Mouse (Mus musculus) neural tube, embryonic 11.5 days (tissue): Measurements from ENCODE around the gene Gm28044. TPM values are rescaled to one million over a fixed set of nuclear protein-coding genes. Genes with fewer than 3 reads are reported as not detected.
"Not testable (repeated sequence)": the region's sequence is repeated elsewhere in the genome, so short reads cannot be mapped to it uniquely, and the experiment has no call there.

ENCODE experiments used
- ATAC-seq: fragments of 200-750 bp; cut with Nextera tagmentation; 2 replicates; pipeline ENCODE4 v1.8.0; 2017; ENCODE audit warnings: moderate number of reproducible peaks, mild to moderate bottlenecking, moderate TSS enrichment, moderate library complexity; ENCODE audit not compliant: insufficient read depth, low FRiP score, low TSS enrichment
- DNase-seq: peaks from one replicate; pipeline ENCODE4 v3.0.0-alpha.2; 2015; ENCODE audit warnings: low spot score
- H3K27ac ChIP-seq: fragments of 300-500 bp; sonication (generic); 2 replicates; pipeline ENCODE4 v1.5.1; 2014; ENCODE audit warnings: low read depth, mild to moderate bottlenecking, low read length
- H3K27me3 ChIP-seq: fragments of 300-500 bp; sonication (generic); 2 replicates; pipeline ENCODE4 v1.6.1; 2014; ENCODE audit warnings: mild to moderate bottlenecking, low read length, mixed read lengths; ENCODE audit not compliant: control insufficient read depth, insufficient read depth
- H3K36me3 ChIP-seq: fragments of 300-500 bp; sonication (generic); 2 replicates; pipeline ENCODE4 v1.6.1; 2014; ENCODE audit warnings: mild to moderate bottlenecking, low read length, moderate library complexity, mixed read lengths; ENCODE audit not compliant: control insufficient read depth, insufficient read depth
- H3K4me1 ChIP-seq: fragments of 300-500 bp; sonication (generic); 2 replicates; pipeline ENCODE4 v1.6.1; 2014; ENCODE audit warnings: low read length, mixed read lengths; ENCODE audit not compliant: control insufficient read depth, insufficient read depth
- H3K4me2 ChIP-seq: fragments of 300-500 bp; sonication (generic); 2 replicates; pipeline ENCODE4 v1.6.1; 2014; ENCODE audit warnings: low read depth, mild to moderate bottlenecking, moderate library complexity
- H3K4me3 ChIP-seq: fragments of 300-500 bp; sonication (generic); 2 replicates; pipeline ENCODE4 v1.5.1; 2014; ENCODE audit warnings: low read depth, low read length
- H3K9ac ChIP-seq: fragments of 300-500 bp; sonication (generic); 2 replicates; pipeline ENCODE4 v1.6.1; 2014; ENCODE audit warnings: mild to moderate bottlenecking, low read length
- H3K9me3 ChIP-seq: fragments of 300-500 bp; sonication (generic); 2 replicates; pipeline ENCODE4 v1.6.1; 2016; ENCODE audit warnings: low read length; ENCODE audit not compliant: control insufficient read depth
- WGBS: fragments of 180-500 bp; shearing (Covaris S2); extraction: QIAGEN DNeasy Blood & Tissue Kit; methylation state at CpG from one replicate; pipeline ENCODE4 v1.1.7; 2014; 5-methylcytosine and 5-hydroxymethylcytosine counted together
- polyA plus RNA-seq: library from polyadenylated mRNA; unstranded; fragments of >200 nt; fragmentation: Nextera tagmentation; extraction: Ambion mirVana; gene quantifications from 2 replicates; pipeline ENCODE4 v1.2.1, GENCODE M21; 2014

The Gm28044 gene
- polyA plus RNA-seq, 1 experiment from 2014 or later = 0.68 TPM

DNA sequence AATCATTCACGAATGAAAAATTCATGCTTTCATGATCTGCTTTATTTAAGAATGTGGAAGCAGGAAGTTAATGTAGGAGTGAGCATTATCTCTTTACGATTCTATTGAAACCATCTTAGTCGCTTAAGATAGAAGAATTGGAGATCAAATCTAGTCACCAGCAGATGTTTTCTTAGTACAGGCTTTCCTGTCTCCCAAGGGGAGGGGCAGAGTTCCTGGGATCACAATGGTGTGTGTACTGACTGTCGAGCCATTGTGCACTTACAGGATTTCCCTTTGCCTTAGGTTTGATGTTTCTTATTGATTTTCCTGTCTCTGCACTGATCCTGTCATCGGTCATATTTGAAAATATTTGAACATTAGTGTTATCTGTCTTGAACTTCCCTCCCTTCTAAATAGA, 53.6 kb downstream of the Gm28044 start:
- WGBS = 33% methylated on average over 5 of the region's 5 CpGs
- H3K36me3 ChIP-seq = no peaks in the 10 kb centered on the region
- no peak for DNase-seq
- no peaks in the 10 kb centered on the region for H3K4me1 ChIP-seq
- no peaks in the 10 kb centered on the region for H3K9me3 ChIP-seq
- no peak overlapping the region for H3K9ac ChIP-seq
- peak; percentile 62 for ATAC-seq
- no peak overlapping the region for H3K27ac ChIP-seq
- peak overlapping the region; percentile 76 for H3K4me3 ChIP-seq
- H3K4me2 ChIP-seq = peak overlapping the region; percentile 77
- H3K27me3 ChIP-seq = no peaks in the 10 kb centered on the region

DNA sequence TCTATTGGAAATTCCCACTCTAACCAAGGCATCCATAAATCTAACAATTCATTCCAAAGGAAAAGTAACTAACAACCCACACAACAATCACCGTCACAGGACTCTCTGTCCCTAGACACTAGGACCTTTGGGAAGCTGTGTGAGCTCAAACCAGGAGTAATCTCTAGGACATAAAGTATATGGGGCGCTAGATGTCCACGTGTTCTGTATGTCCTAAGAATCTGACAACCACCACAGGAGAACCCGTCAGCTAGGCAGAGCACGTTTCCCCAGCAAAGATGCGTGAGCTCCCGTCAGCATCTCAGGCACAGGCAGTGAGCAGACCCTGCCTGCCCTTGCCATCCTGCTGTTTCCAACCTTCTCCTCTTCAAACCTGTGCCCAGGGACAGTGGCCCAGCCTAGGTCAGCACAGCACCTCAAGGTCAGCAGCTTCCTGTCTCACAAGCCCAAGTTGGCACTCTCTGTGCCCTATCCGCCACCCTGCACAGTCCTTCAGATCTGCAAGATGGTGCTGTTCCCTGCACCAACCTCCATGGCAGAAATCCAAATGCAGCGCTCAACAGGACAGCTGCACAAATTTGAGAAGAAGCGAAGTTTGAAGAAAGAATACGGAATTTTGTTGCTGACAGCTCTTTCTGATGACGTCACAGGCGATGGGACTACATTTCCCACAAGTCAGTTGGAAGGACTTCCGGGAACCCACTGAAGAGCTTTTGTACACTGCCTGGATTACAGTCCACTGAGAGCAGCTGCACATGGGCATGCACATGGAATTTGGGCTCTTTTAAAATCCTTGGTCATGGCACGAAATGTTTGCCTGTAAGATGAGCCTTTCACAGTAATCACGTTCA, 54.3 kb downstream of the Gm28044 start, which contains the start of gene Zfp457:
Gene Zfp457 (minus strand): TSS at position 664 of the 851 bp plus-strand sequence.
- Histone ChIP-seq H3K27me3 (no peaks in the 10 kb centered on the region), H3K36me3 (no peaks in the 10 kb centered on the region), H3K9ac (peak within 1 kb of the TSS; percentile 72), H3K4me2 (peak within 1 kb of the TSS; percentile 77), H3K4me3 (peak within 1 kb of the TSS; percentile 76), H3K9me3 (no peaks in the 10 kb centered on the region), H3K4me1 (no peaks in the 10 kb centered on the region), H3K27ac (no peak within 1 kb of the TSS)
- DNase-seq (peak; percentile 86), ATAC-seq (peak; percentile 99)
- WGBS = 11% methylated on average over 16 of the region's 16 CpGs

GRCm38 (mm10) chr13:67278314-67278713, 82.0 kb downstream of the Gm28044 start, which contains the start of gene Zfp458:
Gene Zfp458 (minus strand): TSS chr13:67278466.
- DNase-seq (no peak), ATAC-seq (no peak)
- no peaks in the 10 kb centered on the region for H3K4me1 ChIP-seq
- no peaks in the 10 kb centered on the region for H3K9me3 ChIP-seq
- no peak within 1 kb of the TSS for H3K4me2 ChIP-seq
- H3K9ac ChIP-seq = no peak within 1 kb of the TSS
- H3K27me3 ChIP-seq = no peaks in the 10 kb centered on the region
- WGBS = 52% methylated on average over 7 of the region's 7 CpGs
- H3K36me3 ChIP-seq = no peaks in the 10 kb centered on the region
- H3K27ac ChIP-seq = no peak within 1 kb of the TSS
- H3K4me3 ChIP-seq = no peak within 1 kb of the TSS

- 63% methylated on average over 8 of the region's 9 CpGs for WGBS
- not testable (repeated sequence) for DNase-seq
- H3K9ac ChIP-seq = peak overlapping the region; percentile 73; the same call in 1 of the 2 replicates
Observed at GRCm38 (mm10) chr13:67269383-67270065, 90.8 kb downstream of the Gm28044 start.

GRCm38 (mm10) chr13:67268568-67269369, 91.6 kb downstream of the Gm28044 start:
- 8% methylated on average over 18 of the region's 18 CpGs for WGBS
- Histone ChIP-seq H3K9ac (peak overlapping the region; percentile 73), H3K4me3 (peak overlapping the region; percentile 65), H3K4me1 (no peaks in the 10 kb centered on the region), H3K9me3 (no peaks in the 10 kb centered on the region), H3K36me3 (no peaks in the 10 kb centered on the region), H3K27me3 (no peaks in the 10 kb centered on the region), H3K4me2 (peak overlapping the region; percentile 61), H3K27ac (no peak overlapping the region)
- DNase-seq (peak; percentile 60), ATAC-seq (peak; percentile 98)

More at GRCm38 (mm10) chr13:67269383-67270065, 90.8 kb downstream of the Gm28044 start:
- not testable (repeated sequence) for H3K4me1 ChIP-seq, H3K27me3 ChIP-seq, H3K9me3 ChIP-seq, H3K27ac ChIP-seq, H3K36me3 ChIP-seq
- H3K4me3 ChIP-seq = peak overlapping the region; percentile 65
- ATAC-seq = peak; percentile 71
- peak overlapping the region; percentile 61 for H3K4me2 ChIP-seq

Other genes starting within 250 kb of the Gm28044 start
- gene Rslcan18, start 244.3 kb downstream of the Gm28044 start, polyA plus RNA-seq = 0.12 and 0.29 TPM in 2 replicates
- 2.2 and 2.4 TPM in 2 replicates for gene Zfp759, start 238.9 kb downstream of the Gm28044 start, polyA plus RNA-seq
- 5.1 and 5.2 TPM in 2 replicates for gene Rsl1, start 187.4 kb downstream of the Gm28044 start, polyA plus RNA-seq
- 1.1 and 2.4 TPM in 2 replicates for gene Zfp455, start 166.0 kb downstream of the Gm28044 start, polyA plus RNA-seq
- 1.9 and 4.0 TPM in 2 replicates for gene Zfp458, start 82.1 kb downstream of the Gm28044 start, polyA plus RNA-seq
- 0.19 and 0.58 TPM in 2 replicates for gene Zfp457, start 54.1 kb downstream of the Gm28044 start, polyA plus RNA-seq
- gene Zfp595, start 28.0 kb downstream of the Gm28044 start, polyA plus RNA-seq = 1.9 and 2.0 TPM in 2 replicates
- 0.82 and 1.3 TPM in 2 replicates for gene Zfp953, start 69 bp upstream of the Gm28044 start, polyA plus RNA-seq
- gene Gm28041, start 15.2 kb upstream of the Gm28044 start, polyA plus RNA-seq = not detected in 2 replicates
- gene Zfp456, start 15.3 kb upstream of the Gm28044 start, polyA plus RNA-seq = 0.97 and 1.6 TPM in 2 replicates
- gene Zfp429, start 39.3 kb upstream of the Gm28044 start, polyA plus RNA-seq = 2.4 and 3.2 TPM in 2 replicates
- 0.22 and 1.2 TPM in 2 replicates for gene Zfp459, start 60.9 kb upstream of the Gm28044 start, polyA plus RNA-seq
- 6.3 and 7.9 TPM in 2 replicates for gene Zfp874a, start 91.1 kb upstream of the Gm28044 start, polyA plus RNA-seq
- 0.81 and 1.6 TPM in 2 replicates for gene Zfp874b, start 123.7 kb upstream of the Gm28044 start, polyA plus RNA-seq
- 15.7 and 17.7 TPM in 2 replicates for gene Zfp58, start 140.0 kb upstream of the Gm28044 start, polyA plus RNA-seq
- not detected in 2 replicates for gene Gm26965, start 165.6 kb upstream of the Gm28044 start, polyA plus RNA-seq
- 34.2 and 34.3 TPM in 2 replicates for gene Zfp87, start 165.6 kb upstream of the Gm28044 start, polyA plus RNA-seq
- 15.9 and 21.7 TPM in 2 replicates for gene Zfp748, start 193.3 kb upstream of the Gm28044 start, polyA plus RNA-seq
- gene Zfp729b, start 249.2 kb upstream of the Gm28044 start, polyA plus RNA-seq = 4.4 and 5.3 TPM in 2 replicates